Mouse (Mus musculus) granulocyte monocyte progenitor cell, adult 5-6 weeks (primary cell): ENCODE measurements around the gene Cacna2d4. TPM values are rescaled to one million over a fixed set of nuclear protein-coding genes. Genes with fewer than 3 reads are reported as not detected.
"Not testable (repeated sequence)": the region's sequence is repeated elsewhere in the genome, so short reads cannot be mapped to it uniquely, and the experiment has no call there.

Experiments used
- ATAC-seq: replicated peaks from 2 replicates; pipeline ENCODE4 v1.8.0; 2016; ENCODE audit warnings: mild to moderate bottlenecking, moderate TSS enrichment, inconsistent platforms; ENCODE audit not compliant: poor library complexity, severe bottlenecking
- total RNA-seq, 2 experiments: library from RNA; stranded (forward) in 1 of 2; stranded (reverse) in 1 of 2; fragments of 200-712, 200-1000 nt in 1 of 2; fragments of >200 nt in 1 of 2; fragmentation: Nextera tagmentation in 1 of 2; gene quantifications; 2 replicates each; pipeline ENCODE4 v1.2.3; 2014 to 2017

Gene Cacna2d4
- total RNA-seq (2014; fragmentation: Nextera tagmentation) (0.19 TPM in 1 of 2 replicates, not detected in the other), total RNA-seq (2017) (0.10 and 0.13 TPM in 2 replicates)

- no peak for ATAC-seq
Observed at GRCm38 (mm10) chr6:119236241-119236640, at the start of gene Cacna2d4. TSS of gene Cacna2d4 (plus strand) at chr6:119236526.

- no peak for ATAC-seq
Observed at GRCm38 (mm10) chr6:119186658-119187057, 49.7 kb upstream of the Cacna2d4 start.

- no peak for ATAC-seq
Observed at GRCm38 (mm10) chr6:119187631-119188030, 48.7 kb upstream of the Cacna2d4 start.

- no peak for ATAC-seq
Observed at GRCm38 (mm10) chr6:119191478-119191877, 44.8 kb upstream of the Cacna2d4 start.

GRCm38 (mm10) chr6:119193571-119194154 is 42.7 kb upstream of the Cacna2d4 start:
- ATAC-seq, result no peak

GRCm38 (mm10) chr6:119194161-119194560 is 42.2 kb upstream of the Cacna2d4 start:
- no peak for ATAC-seq

GRCm38 (mm10) chr6:119194601-119195000 is 41.7 kb upstream of the Cacna2d4 start:
- no peak for ATAC-seq

- ATAC-seq, result no peak
Observed at GRCm38 (mm10) chr6:119196382-119197305, 39.7 kb upstream of the Cacna2d4 start, which contains the start of gene Cacna1c. TSS of gene Cacna1c (minus strand) at chr6:119196418.

- ATAC-seq, result no peak
Observed at GRCm38 (mm10) chr6:119198534-119199273, 37.6 kb upstream of the Cacna2d4 start.

- ATAC-seq, result no peak
Observed at GRCm38 (mm10) chr6:119199274-119199879, 36.9 kb upstream of the Cacna2d4 start.

- ATAC-seq, result no peak
Observed at GRCm38 (mm10) chr6:119200362-119200761, 36.0 kb upstream of the Cacna2d4 start.

GRCm38 (mm10) chr6:119201575-119201974 is 34.8 kb upstream of the Cacna2d4 start:
- ATAC-seq, result no peak

GRCm38 (mm10) chr6:119204286-119204685 is 32.0 kb upstream of the Cacna2d4 start:
- ATAC-seq, result no peak

GRCm38 (mm10) chr6:119204915-119205314 is 31.4 kb upstream of the Cacna2d4 start:
- ATAC-seq, result no peak

GRCm38 (mm10) chr6:119206006-119206405 is 30.3 kb upstream of the Cacna2d4 start:
- not testable (repeated sequence) for ATAC-seq

GRCm38 (mm10) chr6:119213375-119213774 is 23.0 kb upstream of the Cacna2d4 start:
- no peak for ATAC-seq

GRCm38 (mm10) chr6:119214190-119214589 is 22.1 kb upstream of the Cacna2d4 start:
- ATAC-seq, result no peak

- ATAC-seq, result no peak
Observed at GRCm38 (mm10) chr6:119215040-119215613, 21.2 kb upstream of the Cacna2d4 start.

GRCm38 (mm10) chr6:119217661-119218060 is 18.7 kb upstream of the Cacna2d4 start:
- no peak for ATAC-seq

- ATAC-seq, result no peak
Observed at GRCm38 (mm10) chr6:119218591-119218990, 17.7 kb upstream of the Cacna2d4 start.
